In the genomic region with DNA sequence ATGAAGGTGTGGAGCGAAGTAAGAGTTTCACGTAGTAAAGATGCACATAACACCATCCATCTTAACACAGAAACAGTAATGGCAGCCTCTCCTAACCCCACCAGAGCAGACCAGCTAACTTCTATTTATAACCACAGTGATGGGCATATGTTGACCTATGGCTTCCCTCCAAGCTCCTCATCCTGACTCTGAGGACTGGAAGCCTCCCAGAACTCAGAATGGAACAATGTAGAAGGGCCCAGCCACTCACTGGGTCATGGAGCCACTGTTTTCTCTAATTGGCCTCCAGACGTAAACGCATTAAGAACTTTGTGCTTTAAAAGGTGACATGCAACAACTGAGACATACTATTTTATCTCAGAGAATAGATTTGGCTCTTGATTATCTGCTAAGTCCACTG, we compare ENCODE assay signal across 11 mouse cellular contexts.
"Had no signal": no experiment of that assay in that cellular context is flagged by ENCODE, and none has a peak within 500 bp of the region (broad histone marks: within the 10 kb centered on the region; RNA-seq: fewer than 3 reads in every experiment).

No protein-coding gene starts in this region.

- DNase-seq: left cerebral cortex, postnatal 4 days; liver; liver, embryonic 13.5 days; liver, postnatal 0 days; lung, adult 18-20 months; lung, adult 2 months; lung, embryonic 14.5 days; lung, postnatal 10 days; lung, postnatal 14 days; lung, postnatal 36 days; midbrain, embryonic 14.5 days had no signal
